Mouse (Mus musculus): Measurements from ENCODE around the gene Bola1.
"Not testable (repeated sequence)": the region's sequence is repeated elsewhere in the genome, so short reads cannot be mapped to it uniquely, and the experiment has no call there.

The Bola1 gene

DNA sequence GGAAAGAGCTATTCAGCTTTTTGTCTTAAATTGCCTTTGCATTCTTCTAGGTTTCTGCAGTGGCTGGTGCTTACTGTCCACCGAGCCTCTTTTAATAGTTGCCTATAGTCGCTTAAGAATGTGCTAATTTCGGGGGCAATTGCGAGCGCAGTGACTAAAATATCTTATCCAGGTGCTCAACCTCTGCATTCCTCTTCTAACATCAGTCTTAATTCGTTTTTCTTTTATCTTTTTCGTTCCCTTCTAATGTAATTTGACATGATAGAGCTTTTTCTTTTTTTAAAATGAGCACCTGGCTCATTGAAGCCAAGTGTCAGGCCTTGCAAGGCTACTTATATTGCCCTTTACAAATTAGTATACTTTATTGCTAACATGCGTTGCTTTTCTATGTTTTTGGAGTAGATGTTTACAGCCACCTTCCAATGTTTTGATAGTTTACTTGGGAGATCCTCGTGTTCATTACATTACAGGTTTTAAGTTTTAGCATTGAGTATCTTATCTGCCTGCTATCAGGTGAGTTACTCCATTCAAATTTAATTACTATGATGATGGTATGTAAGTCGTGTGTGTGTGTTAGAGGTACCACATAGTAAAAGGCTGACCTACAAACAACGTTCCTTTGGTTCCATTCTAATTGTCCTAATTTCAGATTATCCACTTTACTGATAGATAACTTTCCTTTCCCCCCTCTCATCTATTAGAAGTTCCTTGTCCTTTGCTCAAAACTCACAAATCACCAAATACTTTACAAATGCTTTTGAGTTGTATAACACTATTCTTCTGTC lies 28.0 kb upstream of the Bola1 start:
- DNase-seq (ENCODE audit: low read depth): no peak

DNA sequence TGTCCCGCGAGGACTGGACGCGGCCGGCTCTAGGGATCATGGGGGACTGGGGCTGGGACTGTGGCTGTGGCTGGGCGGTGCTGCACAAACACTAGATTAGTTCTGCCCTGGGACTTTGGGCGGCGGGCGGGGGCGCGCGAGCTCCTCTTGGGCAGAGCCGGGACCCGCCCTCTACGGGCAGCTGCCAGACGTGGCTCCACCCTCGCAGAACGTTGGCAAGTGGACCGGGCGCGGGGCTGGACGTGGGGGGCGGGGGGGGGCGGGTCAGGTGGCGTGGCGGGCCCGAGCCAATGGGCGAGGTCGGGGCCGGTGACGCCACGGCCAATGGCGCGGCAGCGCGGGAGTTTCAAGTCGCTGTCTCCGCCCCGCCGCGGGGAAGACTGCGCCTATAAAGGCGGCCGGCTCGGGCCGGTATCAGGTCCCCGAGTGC lies 26.9 kb upstream of the Bola1 start, which contains the start of gene Hist2h3c1:
TSS of gene Hist2h3c1 (plus strand) at position 259 of the 430 bp plus-strand sequence.
- not testable (repeated sequence) for DNase-seq (ENCODE audit: low read depth)

- not testable (repeated sequence) for DNase-seq (ENCODE audit: low read depth)
Measured at GRCm38 (mm10) chr3:96246018-96246417, 26.5 kb upstream of the Bola1 start.

- DNase-seq (ENCODE audit: low read depth): not testable (repeated sequence)
Measured at GRCm38 (mm10) chr3:96245003-96245886, 25.7 kb upstream of the Bola1 start, which contains the start of gene Hist2h2aa1. TSS of gene Hist2h2aa1 (plus strand) at chr3:96245497.

- DNase-seq (ENCODE audit: low read depth): no peak
Measured at GRCm38 (mm10) chr3:96243921-96244572, 24.5 kb upstream of the Bola1 start.

GRCm38 (mm10) chr3:96240799-96241197 lies 21.3 kb upstream of the Bola1 start:
- no peak for DNase-seq (ENCODE audit: low read depth)

GRCm38 (mm10) chr3:96239949-96240798 lies 20.7 kb upstream of the Bola1 start, which contains the start of gene Hist2h2aa2:
TSS of gene Hist2h2aa2 (minus strand) at chr3:96240276.
- DNase-seq (ENCODE audit: low read depth): peak; percentile 55

GRCm38 (mm10) chr3:96238954-96239793 lies 19.7 kb upstream of the Bola1 start, which contains the start of gene Hist2h3c2:
TSS of gene Hist2h3c2 (minus strand) at chr3:96239127.
- not testable (repeated sequence) for DNase-seq (ENCODE audit: low read depth)

- DNase-seq (ENCODE audit: low read depth): no peak
Measured at GRCm38 (mm10) chr3:96237904-96238511, 18.5 kb upstream of the Bola1 start.

DNA sequence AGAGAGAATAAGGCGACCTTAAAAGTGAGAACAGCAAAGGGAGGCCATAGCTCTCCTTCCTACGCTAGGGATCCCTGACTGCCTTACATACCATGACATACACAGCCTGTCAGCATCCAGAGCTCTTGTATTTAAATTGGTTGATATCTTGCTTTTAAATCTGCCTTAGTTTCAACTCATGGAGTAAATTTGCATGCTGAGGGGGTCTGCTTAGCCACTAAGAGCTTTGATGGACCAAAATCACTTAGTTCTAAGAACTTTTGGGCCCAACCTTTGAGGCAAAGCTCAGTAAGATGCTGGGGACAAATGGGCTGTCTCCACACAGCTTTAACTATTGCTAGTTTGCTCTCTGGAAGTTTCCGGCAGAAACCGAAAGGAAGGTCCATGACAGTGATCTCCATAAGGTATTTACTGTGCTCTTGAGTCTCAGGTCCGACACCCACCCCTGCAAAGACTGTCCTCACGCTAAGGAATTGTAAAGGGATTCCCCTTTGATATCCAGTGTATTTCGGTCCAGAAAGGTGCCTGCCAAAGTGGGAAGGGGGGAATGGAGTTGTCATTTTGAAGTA lies 17.9 kb upstream of the Bola1 start:
- no peak for DNase-seq (ENCODE audit: low read depth)

DNA sequence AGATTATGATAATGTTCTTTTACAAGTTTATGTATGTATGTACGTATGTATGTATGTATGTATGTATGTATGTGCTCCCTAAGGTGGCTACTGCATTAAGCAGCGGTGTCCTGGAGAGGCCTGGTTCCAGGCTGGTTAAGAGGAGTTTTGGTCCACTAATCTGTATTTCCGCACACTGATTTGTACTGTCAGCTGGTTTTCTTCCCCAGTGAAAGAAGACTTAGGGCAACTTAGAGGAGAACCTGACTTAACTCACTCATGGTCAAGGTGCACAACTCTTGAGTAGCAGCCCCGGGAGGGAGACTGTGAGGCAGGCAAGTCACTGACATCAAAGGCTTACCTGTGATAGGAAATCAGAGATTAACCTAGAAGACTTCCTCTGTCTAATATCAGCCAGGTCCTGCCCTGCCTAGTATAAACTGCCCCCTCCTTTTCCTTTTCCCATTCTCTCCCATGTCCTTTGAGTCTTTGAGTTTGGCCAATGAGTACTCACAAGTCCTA lies 17.4 kb upstream of the Bola1 start:
- DNase-seq (ENCODE audit: low read depth): no peak

- no peak for DNase-seq (ENCODE audit: low read depth)
Measured at GRCm38 (mm10) chr3:96235836-96236235, 16.3 kb upstream of the Bola1 start.

- no peak for DNase-seq (ENCODE audit: low read depth)
Measured at GRCm38 (mm10) chr3:96234914-96235313, 15.4 kb upstream of the Bola1 start.

DNA sequence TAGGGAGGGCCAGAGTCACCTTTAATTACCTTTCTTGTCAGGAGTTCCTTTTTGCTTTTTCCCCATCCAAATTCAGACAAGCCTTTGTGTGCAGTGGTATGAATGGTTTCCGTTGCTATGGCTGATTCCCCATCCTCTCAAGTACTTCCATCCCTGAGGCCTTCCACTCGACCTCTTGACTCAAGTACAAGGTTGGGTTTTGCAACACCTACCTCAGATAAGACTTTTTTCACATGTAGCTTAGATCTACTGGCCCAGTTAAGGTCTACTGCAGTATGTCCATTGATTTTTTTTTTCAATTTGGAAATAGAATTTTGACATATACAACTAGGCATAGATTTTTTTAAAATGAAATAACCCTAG lies 12.2 kb upstream of the Bola1 start:
- DNase-seq (ENCODE audit: low read depth): no peak

DNA sequence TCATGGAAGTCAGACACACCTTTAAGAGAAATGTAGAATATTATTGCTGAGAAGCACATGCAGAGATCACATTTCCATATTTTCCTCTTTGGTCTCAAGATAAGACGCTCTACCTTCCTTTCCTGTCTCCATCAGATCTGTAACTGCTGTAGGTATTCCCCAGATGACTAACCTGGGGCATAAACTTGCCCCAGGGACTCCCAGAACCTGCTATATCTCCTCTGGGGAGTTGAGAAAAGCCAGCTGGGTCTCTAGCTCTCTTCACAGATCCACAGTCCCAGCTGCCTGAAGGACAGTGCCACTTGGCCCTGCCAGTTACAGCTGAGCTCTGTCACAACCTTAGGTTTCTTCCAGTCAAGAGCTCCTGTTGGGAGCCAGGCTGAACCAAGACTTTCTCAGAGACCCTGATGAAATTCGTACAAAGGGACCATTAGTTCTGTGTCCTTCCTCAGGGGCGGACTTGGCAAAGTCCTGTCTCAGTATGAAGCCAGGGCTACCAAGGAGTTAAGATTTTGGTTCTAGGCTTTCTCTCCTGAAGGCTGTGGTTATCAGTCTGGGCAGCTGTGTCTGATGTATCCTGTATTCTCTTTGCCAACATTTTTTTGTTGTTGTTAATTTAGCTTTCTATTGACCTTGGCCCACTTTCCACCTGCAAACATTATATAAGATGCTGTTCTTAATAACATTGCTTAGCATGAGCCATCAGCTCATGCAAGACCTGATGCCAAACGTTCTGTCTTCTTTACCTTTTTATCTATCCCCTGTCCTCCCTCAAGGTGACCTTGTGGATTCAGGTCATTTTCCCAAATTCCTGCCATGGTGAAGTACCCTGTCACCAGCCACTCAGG lies 11.6 kb upstream of the Bola1 start:
- DNase-seq (ENCODE audit: low read depth): no peak

DNA sequence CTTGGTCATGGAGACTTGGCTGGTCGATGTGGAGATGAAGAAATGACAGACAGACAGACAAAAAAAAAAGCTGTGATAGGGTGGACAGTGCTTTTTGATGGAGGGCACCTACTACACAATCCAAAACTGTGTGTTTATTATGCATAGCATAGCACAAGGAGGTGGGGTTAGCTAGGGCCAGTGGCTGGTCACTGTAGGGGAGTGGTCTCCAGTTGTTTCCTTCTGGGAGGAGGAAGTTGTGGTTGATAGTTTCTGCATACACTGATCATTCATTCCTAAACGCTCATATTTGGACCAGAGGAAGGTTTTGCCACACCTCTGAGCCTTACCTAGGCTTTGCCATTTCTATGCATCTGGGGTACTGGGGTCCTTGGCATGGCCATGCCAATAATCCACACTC lies 10.9 kb upstream of the Bola1 start:
- no peak for DNase-seq (ENCODE audit: low read depth)

- DNase-seq (ENCODE audit: low read depth): no peak
Measured at GRCm38 (mm10) chr3:96228828-96229227, 9.3 kb upstream of the Bola1 start.

Measured in fibroblast of lung, adult 2 months (primary cell).